Comparison of ENCODE assay signal across 26 mouse cellular contexts in the genomic region with DNA sequence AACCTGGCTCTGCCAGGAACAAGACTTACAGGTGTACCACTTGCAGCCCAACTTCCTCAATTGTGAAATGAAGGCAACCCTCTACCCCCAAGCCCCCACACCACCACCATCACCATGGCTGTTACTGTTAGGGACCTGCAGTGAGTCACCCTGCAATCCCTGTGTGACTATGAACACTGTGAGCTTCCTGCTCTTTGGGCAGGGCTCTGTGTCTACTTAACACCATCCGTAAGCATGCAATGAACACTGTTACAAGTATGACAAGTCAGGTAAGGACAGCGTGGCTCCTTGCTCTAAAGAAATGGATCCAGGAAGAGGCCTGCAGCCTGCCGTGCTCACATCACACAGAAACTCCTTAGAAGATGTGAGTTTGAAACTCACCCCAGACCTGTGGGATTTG. TPM values are rescaled to one million over a fixed set of nuclear protein-coding genes. Genes with fewer than 3 reads are reported as not detected.
DNase-seq lines count a peak whose midpoint lies in the region; ATAC-seq and TF ChIP-seq lines count a peak whose summit lies in the region.
"Had no signal": no experiment of that assay in that cellular context is flagged by ENCODE, and none has a peak within 500 bp of the region (broad histone marks: within the 10 kb centered on the region; RNA-seq: fewer than 3 reads in every experiment).

No protein-coding gene starts in this region.

- peaks cover 2% of the 10 kb centered on the region; the same call in 1 of the 2 replicates for H3K4me1 ChIP-seq in lung, postnatal 0 days (ENCODE audit: insufficient read depth, low read depth, low read length)
- H3K4me1 ChIP-seq in CH12.LX (ENCODE audit: control insufficient read depth in 1 of 2, insufficient read depth in 2 of 2): peaks cover 2 to 36% of the 10 kb centered on the region in 2 experiments; a peak in 2 of 4 replicates
- H3K4me1 ChIP-seq in stomach, embryonic 16.5 days (ENCODE audit: control insufficient read depth, insufficient read depth, low read length): peaks cover 7% of the 10 kb centered on the region

- no peaks in the 10 kb centered on the region for H3K36me3 ChIP-seq in lung, postnatal 0 days (ENCODE audit: insufficient read depth, low read length)
- no peaks in the 10 kb centered on the region for H3K36me3 ChIP-seq in CH12.LX (replicated peaks in 1 of 2; ENCODE audit: control insufficient read depth in 1 of 2, insufficient read depth in 1 of 2, low read length in 1 of 2)
- H3K36me3 ChIP-seq in stomach, embryonic 16.5 days (ENCODE audit: control insufficient read depth, insufficient read depth, low read length): no peaks in the 10 kb centered on the region
- H3K36me3 ChIP-seq: embryonic facial prominence, embryonic 12.5 days; forebrain, embryonic 12.5 days; forebrain, embryonic 15.5 days; hindbrain, embryonic 13.5 days had no signal

- in situ Hi-C loops in CH12.LX (cut with MboI; ENCODE audit: low pct_ligation_motif_present, low pct_unique_long_range_greater_than_20kb, low sequenced_read_pairs): no loop called here

- no peak for TF ChIP-seq CTCF in lung, postnatal 0 days (IDR thresholded peaks at IDR 0.05)
- no peak for TF ChIP-seq CTCF in CH12.LX (conservative IDR thresholded peaks at IDR 0.05 in 1 of 2, IDR thresholded peaks at IDR 0.05 in 1 of 2; ENCODE audit: low read depth in 2 of 2, low read length in 2 of 2)

- peak; percentile 80 for DNase-seq in heart, adult 11 months
- no peak for DNase-seq in heart, adult 8-10 months (ENCODE audit: low spot score)
- peak; percentile 6 for DNase-seq in lung, postnatal 0 days (ENCODE audit: low spot score)
- DNase-seq in lung, postnatal 14 days: no peak
- peak; percentile 22 for DNase-seq in CH12.LX (ENCODE audit: extremely low read depth)
- no peak for DNase-seq in adrenal gland, adult (ENCODE audit: inconsistent age in 2 of 2, low spot score in 1 of 2)
- DNase-seq: adrenal gland, postnatal 10 days; adrenal gland, postnatal 36 days; cerebellum, adult 18-20 months; cerebellum, adult 9-10 months; cerebellum, postnatal 14 days; gastrocnemius, postnatal 25 days; heart, adult 2 months had no signal

- no peak for TF ChIP-seq EP300 in lung, postnatal 0 days (IDR thresholded peaks at IDR 0.05)
- no peak for TF ChIP-seq EP300 in CH12.LX (IDR thresholded peaks at IDR 0.05; ENCODE audit: low read length)

- H3K27me3 ChIP-seq in lung, postnatal 0 days (replicated peaks; ENCODE audit: insufficient read depth, low read length): no peaks in the 10 kb centered on the region
- H3K27me3 ChIP-seq in CH12.LX (replicated peaks): no peaks in the 10 kb centered on the region
- H3K27me3 ChIP-seq in stomach, embryonic 16.5 days (ENCODE audit: control insufficient read depth, insufficient read depth, low read length): no peaks in the 10 kb centered on the region
- H3K27me3 ChIP-seq: embryonic facial prominence, embryonic 12.5 days; forebrain, embryonic 12.5 days; forebrain, embryonic 15.5 days; hindbrain, embryonic 13.5 days had no signal

- no peak overlapping the region for H3K9ac ChIP-seq in lung, postnatal 0 days (replicated peaks; ENCODE audit: low read depth)
- no peak overlapping the region for H3K9ac ChIP-seq in CH12.LX (ENCODE audit: insufficient read depth, low read depth)
- H3K9ac ChIP-seq in stomach, embryonic 16.5 days (ENCODE audit: low read length): no peak overlapping the region
- H3K9ac ChIP-seq: embryonic facial prominence, embryonic 12.5 days; forebrain, embryonic 12.5 days; forebrain, embryonic 15.5 days; hindbrain, embryonic 13.5 days had no signal

- no peak overlapping the region for H3K4me3 ChIP-seq in lung, postnatal 0 days (ENCODE audit: low read depth, low read length)
- no peak overlapping the region for H3K4me3 ChIP-seq in CH12.LX (replicated peaks in 1 of 3; ENCODE audit: low read depth in 2 of 3, low read length in 2 of 3, poor library complexity in 1 of 3)
- H3K4me3 ChIP-seq in stomach, embryonic 16.5 days (replicated peaks; ENCODE audit: low read length): no peak overlapping the region
- H3K4me3 ChIP-seq: embryonic facial prominence, embryonic 12.5 days; erythroblast, embryonic 14.5 days; forebrain, embryonic 12.5 days; forebrain, embryonic 15.5 days; heart, adult 2 months; hindbrain, embryonic 13.5 days had no signal

- ATAC-seq in lung, postnatal 0 days: no peak
- ATAC-seq in stomach, embryonic 16.5 days (ENCODE audit: insufficient read depth, low FRiP score): peak; percentile 62
- no peak for ATAC-seq in megakaryocyte-erythroid progenitor cell, adult 5-6 weeks (replicated peaks; ENCODE audit: low FRiP score, low TSS enrichment, poor library complexity, severe bottlenecking)
- ATAC-seq: activated CD4-positive, CD25-positive, alpha-beta regulatory T cell, adult 4 months; CD4-positive, CD25-positive, alpha-beta regulatory T cell, adult 4 months; forebrain, embryonic 15.5 days; hindbrain, embryonic 16.5 days; inflammation-experienced regulatory T-cells, adult 6 months had no signal

- H3K4me2 ChIP-seq in lung, postnatal 0 days (replicated peaks; ENCODE audit: low read depth, low read length): no peak overlapping the region
- no peak overlapping the region for H3K4me2 ChIP-seq in CH12.LX (ENCODE audit: insufficient read depth, low read depth, poor library complexity, severe bottlenecking)
- no peak overlapping the region for H3K4me2 ChIP-seq in stomach, embryonic 16.5 days (ENCODE audit: low read depth, low read length)
- H3K4me2 ChIP-seq: embryonic facial prominence, embryonic 12.5 days; forebrain, embryonic 12.5 days; forebrain, embryonic 15.5 days; heart, embryonic 11.5 days; hindbrain, embryonic 13.5 days had no signal

- H3K79me2 ChIP-seq in CH12.LX (replicated peaks; ENCODE audit: control insufficient read depth, extremely low read depth, insufficient read depth, poor library complexity, severe bottlenecking): no peaks in the 10 kb centered on the region

- no peak overlapping the region for H3K27ac ChIP-seq in lung, postnatal 0 days (ENCODE audit: low read length)
- no peak overlapping the region for H3K27ac ChIP-seq in CH12.LX (ENCODE audit: insufficient read depth, low read depth)
- no peak overlapping the region for H3K27ac ChIP-seq in stomach, embryonic 16.5 days (ENCODE audit: low read length)
- H3K27ac ChIP-seq: embryonic facial prominence, embryonic 12.5 days; forebrain, embryonic 12.5 days; forebrain, embryonic 15.5 days; heart, adult 2 months; hindbrain, embryonic 13.5 days had no signal

- dilution Hi-C loops in CH12.LX (cut with MboI; ENCODE audit: extremely low pct_ligation_motif_present, extremely low pct_unique_long_range_greater_than_20kb, low sequenced_read_pairs): no loop called here

- TF ChIP-seq POLR2A in CH12.LX (IDR thresholded peaks at IDR 0.05; ENCODE audit: low read depth, low read length): no peak

- no peak for TF ChIP-seq RAD21 in CH12.LX (IDR thresholded peaks at IDR 0.05; ENCODE audit: low read depth, low read length)

- H3K9me3 ChIP-seq in lung, postnatal 0 days (ENCODE audit: low read length): no peaks in the 10 kb centered on the region
- no peaks in the 10 kb centered on the region for H3K9me3 ChIP-seq in CH12.LX (replicated peaks; ENCODE audit: low read length)
- no peaks in the 10 kb centered on the region for H3K9me3 ChIP-seq in stomach, embryonic 16.5 days (replicated peaks; ENCODE audit: control insufficient read depth, low read length)
- H3K9me3 ChIP-seq: embryonic facial prominence, embryonic 12.5 days; forebrain, embryonic 12.5 days; forebrain, embryonic 15.5 days; hindbrain, embryonic 13.5 days had no signal

- 72% methylated on average over 3 of the region's 3 CpGs for WGBS in lung, postnatal 0 days
- 71% methylated on average over 3 of the region's 3 CpGs for WGBS in stomach, embryonic 16.5 days

TF ChIP-seq in CH12.LX, 34 proteins besides CTCF, POLR2A, EP300 and RAD21:
- TF ChIP-seq JUND (conservative IDR thresholded peaks at IDR 0.05; ENCODE audit: low read depth, low read length) (no peak), ZC3H11A (IDR thresholded peaks at IDR 0.05; ENCODE audit: low read depth, low read length) (no peak), GABPA (IDR thresholded peaks at IDR 0.05; ENCODE audit: insufficient replicate concordance, low read depth, low read length) (no peak), SIN3A (IDR thresholded peaks at IDR 0.05; ENCODE audit: low read length) (no peak), CHD1 (IDR thresholded peaks at IDR 0.05; ENCODE audit: low read depth, low read length) (no peak), TCF12 (IDR thresholded peaks at IDR 0.05; ENCODE audit: low read depth, low read length) (no peak), USF1 (IDR thresholded peaks at IDR 0.05; ENCODE audit: low read depth, low read length) (no peak), TBP (conservative IDR thresholded peaks at IDR 0.05; ENCODE audit: low read depth, low read length) (no peak), ZNF384 (IDR thresholded peaks at IDR 0.05; ENCODE audit: low read depth, low read length) (no peak), IRF4 (IDR thresholded peaks at IDR 0.05; ENCODE audit: low read depth, low read length) (no peak), KAT2A (IDR thresholded peaks at IDR 0.05; ENCODE audit: insufficient replicate concordance, low read length) (no peak)
TF ChIP-seq in CH12.LX: peak in this region for 0.

RNA-seq across cellular contexts. Expression of a gene that starts 33.0 kb away (rescaled TPM):
- total RNA-seq in heart, adult 8-10 months (2022): under 1 TPM; 0.08 to 0.35 (median 0.20) TPM
- 0.54 and 0.69 TPM in 2 replicates for polyA plus RNA-seq in lung, postnatal 0 days (2015; fragmentation: Nextera tagmentation; extraction: Ambion mirVana)
- total RNA-seq in CH12.LX (2012; rRNA removed) (0.38 and 0.42 TPM in 2 replicates), CH12.LX (2014; rRNA removed) (2.1 and 2.3 TPM in 2 replicates)
- 1.9 and 2.0 TPM in 2 replicates for polyA plus RNA-seq in CH12.LX (2012; ENCODE audit: insufficient read length, low read depth)
- 0.10 and 0.21 TPM in 2 replicates for polyA plus RNA-seq in stomach, embryonic 16.5 days (2015; fragmentation: Nextera tagmentation; extraction: Ambion mirVana)
- not detected in 2 replicates for total RNA-seq in megakaryocyte-erythroid progenitor cell, adult 5-6 weeks (2014; fragmentation: Nextera tagmentation)
- not detected in 2 replicates for total RNA-seq in megakaryocyte-erythroid progenitor cell, adult 5-6 weeks (2017)
- total RNA-seq: gastrocnemius, postnatal 25 days; hematopoietic stem cell, adult 5-6 weeks had no signal
- polyA plus RNA-seq: activated CD4-positive, CD25-positive, alpha-beta regulatory T cell, adult 4 months; CD4-positive, CD25-positive, alpha-beta regulatory T cell, adult 4 months; erythroblast, embryonic 14.5 days; inflammation-experienced regulatory T-cells, adult 6 months had no signal

Comparison
In these comparisons a context has a peak if more than half of its experiments do, and no peak if none do; other contexts are left out.
1. DNase-seq: peak in heart, adult 11 months (single experiment), lung, postnatal 0 days (single experiment) and CH12.LX (single experiment); none in heart, adult 8-10 months (single experiment), lung, postnatal 14 days (single experiment) and adrenal gland, adult (0 of 2).